Mouse (Mus musculus) granulocyte monocyte progenitor cell, adult 5-6 weeks (primary cell): ENCODE results near the gene Vmn1r59. TPM values are rescaled to one million over a fixed set of nuclear protein-coding genes. Genes with fewer than 3 reads are reported as not detected.
"Not testable (repeated sequence)": the region's sequence is repeated elsewhere in the genome, so short reads cannot be mapped to it uniquely, and the experiment has no call there.

Source experiments
- ATAC-seq: replicated peaks from 2 replicates; pipeline ENCODE4 v1.8.0; 2016; ENCODE audit warnings: mild to moderate bottlenecking, moderate TSS enrichment, inconsistent platforms; ENCODE audit not compliant: poor library complexity, severe bottlenecking
- total RNA-seq, 2 experiments: library from RNA; stranded (forward) in 1 of 2; stranded (reverse) in 1 of 2; fragments of 200-712, 200-1000 nt in 1 of 2; fragments of >200 nt in 1 of 2; fragmentation: Nextera tagmentation in 1 of 2; gene quantifications; 2 replicates each; pipeline ENCODE4 v1.2.3; 2014 to 2017

Gene Vmn1r59
- not detected in 2 replicates for total RNA-seq (2014; fragmentation: Nextera tagmentation)
- total RNA-seq (2017) = not detected in 2 replicates

DNA sequence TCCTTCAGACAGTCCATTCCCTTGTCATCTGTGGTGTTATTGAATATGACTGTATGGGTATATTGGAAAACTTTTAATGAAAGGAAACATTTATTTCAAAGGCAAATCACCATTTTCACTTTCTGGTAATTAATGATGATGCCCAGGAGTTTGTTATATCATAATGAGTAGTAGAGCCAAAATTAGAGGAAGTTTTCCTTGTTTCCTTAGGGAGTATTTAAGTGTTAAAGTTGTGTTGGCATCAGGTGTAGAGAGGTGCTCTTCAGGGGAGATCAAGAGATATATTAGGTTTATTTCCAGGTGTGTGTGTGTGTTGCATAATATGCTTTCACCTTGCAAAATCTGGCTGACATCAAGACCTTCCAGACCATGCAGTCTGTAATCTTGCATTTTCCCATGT lies at the start of gene Vmn1r59:
TSS of gene Vmn1r59 (minus strand) at position 101 of the 400 bp plus-strand sequence.
- no peak for ATAC-seq

DNA sequence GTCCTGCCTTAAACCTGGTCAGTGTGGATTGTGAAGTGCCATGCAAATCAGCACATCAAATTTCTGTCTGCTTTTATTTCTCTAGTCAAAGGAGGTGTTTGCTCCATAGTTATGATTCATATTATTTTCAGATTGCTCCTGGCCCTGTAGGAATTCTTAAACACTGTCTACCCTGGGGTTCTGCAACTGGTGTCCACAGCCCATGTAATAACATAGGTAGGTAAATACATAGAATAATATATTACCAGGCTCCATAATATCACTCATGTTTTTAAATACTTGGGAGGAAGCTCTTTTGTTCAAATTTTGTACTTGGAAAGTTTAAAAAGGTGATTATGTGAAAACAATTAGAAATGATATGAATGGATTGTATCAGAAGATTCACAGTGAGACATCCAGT lies 37.3 kb upstream of the Vmn1r59 start, which contains the start of gene Vmn2r28:
TSS of gene Vmn2r28 (minus strand) at position 101 of the 400 bp plus-strand sequence.
- ATAC-seq = not testable (repeated sequence)

- not testable (repeated sequence) for ATAC-seq
Measured at GRCm38 (mm10) chr7:5454011-5454410, 2.6 kb downstream of the Vmn1r59 start.

GRCm38 (mm10) chr7:5448627-5449026 lies 7.9 kb downstream of the Vmn1r59 start:
- no peak for ATAC-seq

GRCm38 (mm10) chr7:5413296-5413695 lies 43.3 kb downstream of the Vmn1r59 start, which contains the start of gene Vmn1r58:
Gene Vmn1r58 (minus strand): TSS chr7:5413396.
- ATAC-seq = not testable (repeated sequence)

DNA sequence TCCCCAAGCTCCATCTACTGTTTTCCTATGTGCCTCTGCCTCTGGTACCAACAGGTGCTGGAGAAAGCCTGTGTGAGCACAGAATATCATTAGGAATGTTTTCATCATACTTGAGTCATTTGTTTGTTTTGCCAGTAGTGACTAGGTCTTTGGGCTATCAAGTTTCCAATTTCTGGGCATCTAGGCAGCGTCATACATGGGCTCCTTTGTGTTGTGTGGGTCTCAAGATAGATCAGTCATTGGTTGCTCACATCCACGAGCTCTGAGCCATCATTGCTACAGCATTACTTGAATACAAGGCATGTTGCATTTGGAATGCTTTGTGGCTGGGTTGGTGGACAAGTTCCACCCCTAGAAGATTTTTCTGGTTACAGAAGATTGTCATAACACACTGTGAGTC lies 50.4 kb downstream of the Vmn1r59 start:
- ATAC-seq = no peak

Other genes starting within 250 kb of the Vmn1r59 start
- gene Vmn1r57, start 238.3 kb downstream of the Vmn1r59 start, total RNA-seq (2014; fragmentation: Nextera tagmentation) = not detected in 2 replicates
- gene Vmn1r57, start 238.3 kb downstream of the Vmn1r59 start, total RNA-seq (2017) = not detected in 2 replicates
- gene Gm5065, start 106.2 kb downstream of the Vmn1r59 start, total RNA-seq (2014; fragmentation: Nextera tagmentation) = not detected in 2 replicates
- gene Gm5065, start 106.2 kb downstream of the Vmn1r59 start, total RNA-seq (2017) = not detected in 2 replicates
- gene Nlrp2, start 105.7 kb downstream of the Vmn1r59 start, total RNA-seq (2014; fragmentation: Nextera tagmentation) = not detected in 2 replicates
- not detected in 2 replicates for gene Nlrp2, start 105.7 kb downstream of the Vmn1r59 start, total RNA-seq (2017)
- gene Vmn1r58, start 43.4 kb downstream of the Vmn1r59 start, total RNA-seq (2014; fragmentation: Nextera tagmentation) = not detected in 2 replicates
- not detected in 2 replicates for gene Vmn1r58, start 43.4 kb downstream of the Vmn1r59 start, total RNA-seq (2017)
- not detected in 2 replicates for gene Vmn2r28, start 37.2 kb upstream of the Vmn1r59 start, total RNA-seq (2014; fragmentation: Nextera tagmentation)
- gene Vmn2r28, start 37.2 kb upstream of the Vmn1r59 start, total RNA-seq (2017) = not detected in 2 replicates
- not detected in 2 replicates for gene Vmn1r60, start 90.5 kb upstream of the Vmn1r59 start, total RNA-seq (2014; fragmentation: Nextera tagmentation)
- not detected in 2 replicates for gene Vmn1r60, start 90.5 kb upstream of the Vmn1r59 start, total RNA-seq (2017)
- not detected in 2 replicates for gene Vmn1r61, start 156.5 kb upstream of the Vmn1r59 start, total RNA-seq (2014; fragmentation: Nextera tagmentation)
- gene Vmn1r61, start 156.5 kb upstream of the Vmn1r59 start, total RNA-seq (2017) = not detected in 2 replicates
- gene Vmn1r62, start 216.9 kb upstream of the Vmn1r59 start, total RNA-seq (2014; fragmentation: Nextera tagmentation) = not detected in 2 replicates
- gene Vmn1r62, start 216.9 kb upstream of the Vmn1r59 start, total RNA-seq (2017) = not detected in 2 replicates